Mouse (Mus musculus) fat pad, adult 2 months (tissue): ENCODE measurements around the gene Ngef.
A peak's percentile ranks its signal among the peaks of the same experiment; 100 is the strongest.

Experiments
- DNase-seq: peaks from one replicate; pipeline ENCODE4 v3.0.0-alpha.2; 2011; ENCODE audit warnings: low read depth, low spot score; ENCODE audit errors: extremely low read depth

Gene Ngef

GRCm38 (mm10) chr1:87568398-87568797, 5.3 kb downstream of the Ngef start:
- no peak for DNase-seq

- DNase-seq: no peak
Observed at GRCm38 (mm10) chr1:87565760-87566159, 7.9 kb downstream of the Ngef start.

- no peak for DNase-seq
Observed at GRCm38 (mm10) chr1:87562967-87563366, 10.7 kb downstream of the Ngef start.

- DNase-seq: no peak
Observed at GRCm38 (mm10) chr1:87553586-87553985, 20.1 kb downstream of the Ngef start.

GRCm38 (mm10) chr1:87551008-87551407, 22.7 kb downstream of the Ngef start:
- no peak for DNase-seq

GRCm38 (mm10) chr1:87541614-87542013, 32.1 kb downstream of the Ngef start:
- DNase-seq: no peak

GRCm38 (mm10) chr1:87537008-87537407, 36.7 kb downstream of the Ngef start:
- DNase-seq: no peak

- no peak for DNase-seq
Observed at GRCm38 (mm10) chr1:87534118-87534517, 39.6 kb downstream of the Ngef start.

- no peak for DNase-seq
Observed at GRCm38 (mm10) chr1:87532346-87532745, 41.3 kb downstream of the Ngef start.

- DNase-seq: no peak
Observed at GRCm38 (mm10) chr1:87527191-87527590, 46.5 kb downstream of the Ngef start.

GRCm38 (mm10) chr1:87525041-87525440, 48.6 kb downstream of the Ngef start:
- no peak for DNase-seq

GRCm38 (mm10) chr1:87521523-87521922, 52.1 kb downstream of the Ngef start:
- no peak for DNase-seq

GRCm38 (mm10) chr1:87520467-87520866, 53.2 kb downstream of the Ngef start:
- no peak for DNase-seq

GRCm38 (mm10) chr1:87510845-87511244, 62.8 kb downstream of the Ngef start:
- no peak for DNase-seq

GRCm38 (mm10) chr1:87510166-87510691, 63.4 kb downstream of the Ngef start:
- no peak for DNase-seq

GRCm38 (mm10) chr1:87509561-87510165, 64.0 kb downstream of the Ngef start, which contains the start of gene Neu2:
Gene Neu2, plus strand, starts transcription at chr1:87509889.
- no peak for DNase-seq

GRCm38 (mm10) chr1:87508591-87509560, 64.8 kb downstream of the Ngef start:
- no peak for DNase-seq

GRCm38 (mm10) chr1:87507857-87508256, 65.8 kb downstream of the Ngef start:
- DNase-seq: no peak

GRCm38 (mm10) chr1:87505524-87505923, 68.1 kb downstream of the Ngef start:
- no peak for DNase-seq

- DNase-seq: no peak
Observed at GRCm38 (mm10) chr1:87493542-87493941, 80.1 kb downstream of the Ngef start.

GRCm38 (mm10) chr1:87492285-87492684, 81.4 kb downstream of the Ngef start:
- DNase-seq: no peak

GRCm38 (mm10) chr1:87486386-87486785, 87.3 kb downstream of the Ngef start:
- peak; percentile 67 for DNase-seq
